Mouse (Mus musculus) adrenal gland, adult 8-10 months (tissue): Measurements from ENCODE around the gene Fgfr2. TPM values are rescaled to one million over a fixed set of nuclear protein-coding genes. Genes with fewer than 3 reads are reported as not detected.

Experiments used
- DNase-seq: peaks from one replicate; pipeline ENCODE4 v3.0.0; 2022
- total RNA-seq, 4 experiments: library from RNA; stranded (reverse); gene quantifications; 2 replicates each; pipeline ENCODE4 v1.2.4; 2022

The Fgfr2 gene
- total RNA-seq, 4 experiments from 2014 or later: 193 to 471 (median 262) TPM

DNA sequence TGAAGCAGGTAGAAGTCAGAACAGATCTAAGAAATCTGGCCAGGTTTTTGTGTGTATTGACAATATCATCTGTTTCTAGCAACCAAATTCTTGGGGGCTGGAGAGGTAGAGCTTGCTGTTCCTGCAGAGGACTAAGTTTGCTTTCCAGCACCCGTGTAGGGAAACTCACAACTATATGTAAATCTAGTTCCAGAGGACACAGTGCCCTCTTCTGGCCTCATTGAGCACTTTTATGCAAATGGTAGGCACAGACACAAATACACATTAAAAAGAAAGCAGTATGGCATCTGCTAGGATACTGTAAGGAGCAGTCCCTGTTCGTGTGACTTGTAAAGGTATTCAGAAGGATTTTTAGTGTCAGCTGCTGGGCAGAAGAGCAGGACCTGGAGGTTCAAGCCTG is 240.8 kb downstream of the Fgfr2 start:
- no peak for DNase-seq

DNA sequence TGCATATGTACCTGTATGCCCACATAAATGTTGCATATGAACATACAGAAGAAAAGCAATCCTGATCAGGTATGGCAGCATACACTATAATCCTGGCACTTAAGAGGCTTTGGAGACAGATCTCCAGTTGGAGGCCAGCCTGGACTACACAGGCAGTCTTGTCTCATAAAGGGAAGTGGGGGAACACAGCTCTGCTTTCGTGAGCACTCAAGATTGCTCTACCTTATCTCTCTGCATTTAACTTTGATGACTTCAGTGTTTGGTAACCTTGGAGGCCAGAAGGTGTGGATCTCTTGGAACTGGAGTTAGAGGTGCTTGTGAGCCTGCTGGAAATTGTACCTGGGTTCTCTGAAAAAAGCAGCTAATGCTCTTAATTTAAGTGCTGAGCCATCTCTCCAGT is 242.9 kb downstream of the Fgfr2 start:
- DNase-seq: no peak

DNA sequence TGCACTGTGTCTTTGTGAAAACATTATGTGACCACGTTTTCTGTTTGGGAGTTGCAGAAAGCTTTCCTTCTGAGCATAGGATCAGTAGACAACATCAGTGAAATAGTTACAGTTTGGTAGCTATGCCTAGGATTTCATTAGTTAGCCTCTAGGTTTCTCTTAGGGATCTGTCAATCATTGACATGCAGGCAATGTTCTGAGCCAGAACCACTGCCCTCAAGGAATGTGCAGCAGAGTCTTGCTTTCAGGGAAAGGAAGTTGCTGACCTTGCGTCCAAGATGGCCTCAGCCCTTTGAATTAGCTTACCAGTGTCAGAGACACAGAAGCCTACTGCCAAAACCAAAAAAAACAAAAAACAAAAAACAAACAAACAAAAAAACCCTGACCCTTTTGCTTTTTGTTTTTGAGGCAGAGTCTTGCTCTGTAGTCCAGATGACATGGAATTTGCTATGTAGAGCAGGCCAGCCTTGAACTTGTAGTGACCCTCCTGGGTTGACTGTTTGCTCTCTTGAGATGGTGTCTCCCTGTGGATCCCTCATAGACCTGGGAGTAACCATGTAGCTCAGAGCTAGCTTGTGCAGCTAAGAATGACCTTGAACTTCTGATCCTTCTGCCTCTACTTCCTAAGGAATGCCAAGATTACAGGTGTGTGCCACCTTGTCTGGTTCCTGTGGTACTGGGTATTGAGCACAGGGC is 247.6 kb downstream of the Fgfr2 start:
- DNase-seq: no peak

DNA sequence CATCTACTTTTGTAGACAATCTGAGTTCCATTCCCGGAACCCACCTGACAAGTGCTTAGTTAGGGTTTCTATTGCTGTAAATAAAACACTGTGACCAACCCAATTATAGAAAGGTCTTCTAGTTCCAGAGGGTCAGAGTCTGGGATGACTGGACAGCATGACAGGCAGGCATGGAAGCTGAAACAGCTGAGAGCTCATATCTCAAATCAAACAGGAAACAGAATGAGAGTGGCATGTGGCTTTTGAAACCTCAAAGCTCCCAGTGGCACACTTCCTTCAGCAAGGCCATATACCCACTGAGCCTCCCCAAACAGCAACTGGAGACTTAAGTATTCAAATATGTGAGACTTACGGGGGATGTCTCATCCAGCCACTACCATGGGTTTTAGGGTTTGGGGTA is 250.1 kb downstream of the Fgfr2 start:
- no peak for DNase-seq

GRCm38 (mm10) chr7:132866316-132866715 is 256.8 kb downstream of the Fgfr2 start:
- DNase-seq: no peak

DNA sequence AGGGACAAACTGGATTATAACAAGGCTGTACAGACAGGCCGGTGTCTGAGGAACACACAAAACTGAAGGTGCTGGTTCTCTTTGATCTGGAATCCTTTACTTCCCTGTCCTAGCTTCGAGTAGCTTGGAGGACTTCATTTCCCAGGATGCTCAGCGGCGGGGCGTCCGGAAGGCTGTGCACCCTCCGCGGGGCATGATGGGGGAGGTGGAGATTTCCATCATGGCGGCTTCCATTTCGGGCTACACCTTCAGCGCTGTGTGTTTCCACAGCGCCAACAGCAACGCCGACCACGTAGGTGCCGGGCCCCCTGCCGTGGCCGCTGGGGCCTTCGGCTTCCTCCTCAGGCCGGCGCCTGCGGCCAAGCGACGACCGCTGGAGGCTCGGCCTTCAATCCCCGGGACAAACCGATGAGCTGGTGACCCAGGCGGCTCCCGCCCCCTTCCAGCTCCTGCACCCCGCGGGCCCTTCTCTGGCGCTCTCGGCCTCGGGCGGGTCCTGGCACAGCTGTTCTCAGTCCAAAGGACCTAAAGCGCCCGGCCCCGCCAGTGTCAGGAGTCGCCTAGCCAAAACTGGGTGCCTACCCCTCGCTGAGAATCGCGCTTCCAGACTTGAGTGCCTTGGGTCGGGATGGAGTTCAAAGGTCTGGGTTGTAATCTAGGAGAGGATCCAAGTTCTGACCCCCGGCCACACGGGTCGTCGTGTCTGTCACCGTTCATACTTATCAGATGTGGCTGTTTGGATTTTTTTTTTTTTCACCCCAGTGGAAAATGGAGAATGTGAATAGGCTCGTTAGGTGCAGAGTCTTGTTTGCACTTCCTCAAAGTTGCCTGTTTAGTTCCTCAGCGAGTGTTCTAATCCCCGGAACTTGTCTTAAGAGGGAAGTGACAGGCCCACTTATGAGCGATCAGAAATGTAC is 263.9 kb downstream of the Fgfr2 start, which contains the start of gene Abraxas2:
Gene Abraxas2 (plus strand): TSS at position 184 of the 917 bp plus-strand sequence.
- DNase-seq: peak; percentile 87

- DNase-seq: no peak
Measured at GRCm38 (mm10) chr7:132858043-132858608, 265.0 kb downstream of the Fgfr2 start.

DNA sequence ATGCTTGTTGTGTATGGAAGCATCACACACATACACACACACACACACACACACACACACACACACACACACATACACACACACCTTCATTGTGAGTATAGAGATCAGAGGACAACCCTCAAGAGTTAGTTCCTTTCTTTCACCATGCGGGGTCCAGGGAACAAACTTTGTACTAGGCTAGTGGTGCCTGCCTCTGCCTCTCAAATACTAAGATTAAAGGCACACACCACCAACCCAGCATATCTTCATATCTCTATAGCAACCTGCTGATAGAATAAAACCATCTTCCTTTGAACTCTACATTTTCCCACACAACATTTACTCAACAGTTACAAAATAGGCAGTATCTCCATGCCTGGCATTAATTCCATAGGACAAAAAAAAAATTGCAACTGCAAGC is 267.1 kb downstream of the Fgfr2 start:
- DNase-seq: no peak

- DNase-seq: no peak
Measured at GRCm38 (mm10) chr7:132853946-132854345, 269.2 kb downstream of the Fgfr2 start.

GRCm38 (mm10) chr7:132853361-132853760 is 269.8 kb downstream of the Fgfr2 start:
- no peak for DNase-seq

DNA sequence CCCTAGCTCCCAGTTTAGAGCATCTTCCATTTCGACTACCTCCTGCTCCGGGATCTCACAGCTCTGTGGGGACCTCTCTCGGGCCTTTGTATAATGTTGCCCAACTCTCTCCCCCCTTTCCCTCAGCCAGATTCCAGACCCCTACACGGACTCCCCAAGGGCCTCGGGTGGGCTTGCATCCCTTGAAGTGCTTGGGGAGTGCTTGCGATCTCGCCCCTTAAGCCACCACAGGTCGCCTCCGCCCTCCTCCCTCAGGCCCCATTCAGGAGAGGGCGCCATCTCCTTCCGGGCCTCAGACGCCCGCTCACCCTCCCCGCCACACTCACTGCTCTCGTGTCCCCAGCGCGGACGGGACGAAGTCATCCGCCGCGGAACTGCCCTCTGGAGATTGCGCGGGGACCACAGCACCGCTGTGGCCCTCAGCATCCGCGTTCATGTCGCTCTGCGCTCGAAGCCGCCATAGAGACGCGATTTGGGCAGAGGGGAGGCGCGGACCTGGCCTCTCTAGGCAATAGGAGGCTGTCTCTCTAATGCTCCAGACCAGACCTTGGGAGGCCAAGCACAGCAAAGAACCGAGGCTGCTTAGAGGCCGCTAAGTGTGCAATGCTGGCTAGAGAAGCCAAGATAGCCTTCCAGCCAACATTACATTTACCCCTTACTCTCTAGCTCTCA is 270.8 kb downstream of the Fgfr2 start, which contains the start of gene Eef1akmt2:
Gene Eef1akmt2 (minus strand): TSS at position 501 of the 672 bp plus-strand sequence.
- DNase-seq: peak; percentile 79

GRCm38 (mm10) chr7:132843152-132843551 is 280.0 kb downstream of the Fgfr2 start:
- DNase-seq: no peak

DNA sequence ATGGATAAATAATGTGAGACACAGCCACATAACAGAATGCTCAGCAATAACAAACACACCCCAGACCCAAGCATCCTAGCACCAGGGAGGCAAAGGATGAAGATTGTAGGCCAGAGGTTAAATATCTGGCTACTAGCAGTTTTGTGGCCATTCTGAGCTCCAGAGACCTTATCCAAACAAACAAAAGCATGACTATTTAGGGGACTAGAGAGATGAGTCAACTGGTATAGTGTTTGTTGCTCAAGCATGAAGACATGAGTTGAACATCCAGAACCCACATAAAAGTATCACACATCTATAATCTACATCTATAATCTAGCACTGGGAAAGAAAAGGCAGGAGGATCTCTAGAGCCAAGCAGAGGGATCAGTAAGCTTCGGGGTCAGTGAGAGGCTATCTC is 280.7 kb downstream of the Fgfr2 start:
- no peak for DNase-seq

GRCm38 (mm10) chr7:132841287-132841686 is 281.9 kb downstream of the Fgfr2 start:
- DNase-seq: no peak

- no peak for DNase-seq
Measured at GRCm38 (mm10) chr7:132830955-132831354, 292.2 kb downstream of the Fgfr2 start.

DNA sequence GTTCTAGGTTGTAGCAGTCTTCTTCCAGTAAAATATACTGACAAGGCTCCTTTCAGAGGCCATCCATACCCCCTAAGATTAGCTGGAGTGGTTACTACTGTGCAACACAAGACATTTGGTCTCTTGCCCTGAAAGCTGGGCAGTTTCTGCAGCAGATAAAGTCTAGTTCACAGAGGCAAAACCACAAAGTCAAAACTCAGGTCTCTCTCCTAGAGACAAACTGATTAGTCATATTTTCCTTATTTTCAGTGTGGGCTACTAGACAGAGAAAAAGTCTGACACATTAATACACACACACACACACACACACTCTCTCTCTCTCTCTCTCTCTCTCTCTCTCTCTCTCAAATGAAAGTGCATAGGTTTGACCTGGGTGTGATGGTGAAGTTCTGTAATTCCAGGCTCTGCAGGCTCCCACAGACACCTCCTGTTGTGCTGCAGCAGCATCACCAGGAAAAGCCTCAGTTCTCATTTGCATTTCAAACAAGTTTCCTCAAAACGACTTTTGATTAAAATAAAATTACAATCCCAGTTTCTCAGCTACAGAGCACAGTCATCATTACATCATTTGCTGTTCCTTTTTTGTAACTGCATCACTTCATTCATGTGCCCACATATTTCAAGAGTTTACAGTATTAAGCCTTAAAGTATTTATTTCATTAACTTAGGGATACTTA is 298.7 kb downstream of the Fgfr2 start:
- no peak for DNase-seq

DNA sequence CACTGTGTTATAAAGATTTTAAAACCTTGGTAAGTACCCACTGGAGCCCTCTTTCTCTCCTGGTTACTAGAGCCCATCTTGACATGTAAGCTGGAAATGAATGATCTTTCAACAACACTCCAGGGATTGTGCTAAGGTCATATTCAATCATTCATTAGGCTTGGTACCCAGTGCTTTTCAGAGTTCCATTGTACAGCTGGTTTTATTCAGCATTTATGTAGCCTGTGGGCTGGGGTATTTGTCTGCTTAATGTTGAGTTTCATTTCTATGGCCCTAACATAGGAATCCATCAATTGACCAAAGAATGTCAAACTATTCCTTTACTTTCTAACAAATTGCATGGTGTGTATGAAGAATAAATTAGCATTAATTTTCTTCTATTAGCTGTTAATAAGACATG is 299.3 kb downstream of the Fgfr2 start:
- no peak for DNase-seq

- no peak for DNase-seq
Measured at GRCm38 (mm10) chr7:132820692-132821091, 302.5 kb downstream of the Fgfr2 start.

- DNase-seq: no peak
Measured at GRCm38 (mm10) chr7:132817056-132817455, 306.1 kb downstream of the Fgfr2 start.

DNA sequence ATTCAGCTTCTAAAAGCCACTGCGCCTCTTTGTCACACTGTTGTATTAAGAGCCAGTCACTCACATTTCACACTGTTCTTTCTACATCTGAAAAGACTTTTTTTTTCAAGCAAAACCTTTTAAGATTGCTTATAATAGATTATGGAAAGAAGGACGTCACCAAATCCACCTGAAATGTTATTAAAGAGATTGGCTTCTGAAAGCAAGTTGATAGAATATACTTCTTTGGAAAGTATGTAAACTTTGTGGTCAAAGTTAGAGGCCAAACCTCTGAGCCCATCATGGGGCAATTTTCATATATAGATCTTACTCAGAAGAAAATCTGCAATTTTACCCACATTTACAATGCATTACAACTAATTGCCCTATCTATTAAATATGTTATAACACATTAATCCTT is 306.6 kb downstream of the Fgfr2 start:
- no peak for DNase-seq

DNA sequence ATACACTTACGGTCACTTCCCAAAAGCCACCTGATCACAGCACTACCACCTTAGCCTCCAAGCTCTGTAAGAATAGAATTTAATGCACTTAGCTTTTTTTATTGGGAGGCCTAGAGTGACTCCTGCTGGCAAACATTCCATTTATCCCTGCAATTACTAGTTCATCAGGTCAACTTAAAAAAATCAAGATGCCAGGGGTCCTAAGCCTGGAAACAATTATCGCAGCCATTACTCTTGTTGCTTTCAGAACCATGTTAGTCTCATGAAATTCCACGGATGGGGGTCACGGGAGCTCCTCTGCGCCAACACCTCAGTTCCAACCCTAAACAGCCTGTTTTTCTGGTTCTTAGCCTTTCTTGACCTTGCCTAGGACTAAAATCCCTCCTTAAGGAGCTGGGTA is 308.1 kb downstream of the Fgfr2 start:
- no peak for DNase-seq

DNA sequence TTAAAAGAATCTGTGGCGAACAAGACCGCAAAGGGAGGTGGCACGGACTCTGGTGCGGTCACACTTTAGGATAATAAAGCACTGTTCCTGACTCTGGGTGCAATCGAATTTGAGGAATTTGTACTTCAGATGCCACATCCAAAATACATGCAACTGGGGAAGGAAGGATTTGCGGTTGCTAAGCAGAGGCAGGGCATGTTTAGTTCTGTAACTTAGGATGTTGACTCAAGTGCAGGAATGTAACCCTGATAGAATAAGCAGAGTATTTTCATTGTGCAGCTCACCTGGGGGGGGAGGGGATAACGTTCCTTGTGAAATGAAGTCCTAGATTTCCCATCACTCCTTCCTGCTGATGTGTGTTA is 309.1 kb downstream of the Fgfr2 start:
- DNase-seq: no peak
